9 mouse cellular contexts compared by ENCODE assay signal in genomic region chr13:63719351-63720207, GRCm38 (mm10).
DNase-seq lines count a peak whose midpoint lies in the region; ATAC-seq lines count a peak whose summit lies in the region.
"Had no signal": no experiment of that assay in that cellular context is flagged by ENCODE, and none has a peak within 500 bp of the region (broad histone marks: within the 10 kb centered on the region; RNA-seq: fewer than 3 reads in every experiment).

No protein-coding gene starts in this region.

- peaks cover 14 to 17% of the 10 kb centered on the region in 2 experiments for H3K4me1 ChIP-seq in heart, embryonic 14.5 days (ENCODE audit: control insufficient read depth in 2 of 2, insufficient read depth in 2 of 2, low read length in 2 of 2)
- peaks cover 12% of the 10 kb centered on the region for H3K4me1 ChIP-seq in heart, embryonic 11.5 days (ENCODE audit: control insufficient read depth, insufficient read depth, low read length)
- peaks cover 40% of the 10 kb centered on the region for H3K4me1 ChIP-seq in limb, embryonic 13.5 days
- H3K4me1 ChIP-seq in midbrain, embryonic 13.5 days (replicated peaks), result peaks cover 17% of the 10 kb centered on the region

- no peaks in the 10 kb centered on the region for H3K36me3 ChIP-seq in heart, embryonic 14.5 days (ENCODE audit: control insufficient read depth, insufficient read depth, low read length)
- H3K36me3 ChIP-seq in heart, embryonic 11.5 days (ENCODE audit: control insufficient read depth, insufficient read depth, low read length), result no peaks in the 10 kb centered on the region
- H3K36me3 ChIP-seq in limb, embryonic 13.5 days, result no peaks in the 10 kb centered on the region
- no peaks in the 10 kb centered on the region for H3K36me3 ChIP-seq in midbrain, embryonic 13.5 days

- WGBS in heart, embryonic 14.5 days, result 34% methylated on average over 8 of the region's 8 CpGs
- WGBS in heart, embryonic 11.5 days (ENCODE audit: insufficient replicate concordance), result 24% methylated on average over 8 of the region's 8 CpGs
- 8% methylated on average over 8 of the region's 8 CpGs for WGBS in limb, embryonic 13.5 days
- 24% methylated on average over 8 of the region's 8 CpGs for WGBS in midbrain, embryonic 13.5 days

- H3K9ac ChIP-seq in heart, embryonic 14.5 days (ENCODE audit: low read length), result no peak overlapping the region
- no peak overlapping the region for H3K9ac ChIP-seq in heart, embryonic 11.5 days (ENCODE audit: low read depth, low read length)
- H3K9ac ChIP-seq in limb, embryonic 13.5 days, result no peak overlapping the region
- H3K9ac ChIP-seq in midbrain, embryonic 13.5 days (replicated peaks), result no peak overlapping the region

- H3K9me3 ChIP-seq in heart, embryonic 14.5 days (ENCODE audit: control insufficient read depth, low read length), result no peaks in the 10 kb centered on the region
- H3K9me3 ChIP-seq in heart, embryonic 11.5 days (replicated peaks; ENCODE audit: control insufficient read depth, low read length), result no peaks in the 10 kb centered on the region
- no peaks in the 10 kb centered on the region for H3K9me3 ChIP-seq in limb, embryonic 13.5 days
- no peaks in the 10 kb centered on the region for H3K9me3 ChIP-seq in midbrain, embryonic 13.5 days

- no peaks in the 10 kb centered on the region for H3K27me3 ChIP-seq in heart, embryonic 14.5 days (ENCODE audit: control insufficient read depth, insufficient read depth, low read length)
- no peaks in the 10 kb centered on the region for H3K27me3 ChIP-seq in heart, embryonic 11.5 days (ENCODE audit: control insufficient read depth, insufficient read depth, low read length)
- no peaks in the 10 kb centered on the region for H3K27me3 ChIP-seq in limb, embryonic 13.5 days
- H3K27me3 ChIP-seq in midbrain, embryonic 13.5 days, result peaks cover 3% of the 10 kb centered on the region; the same call in 1 of the 2 replicates

- H3K4me2 ChIP-seq in heart, embryonic 14.5 days (ENCODE audit: low read length), result no peak overlapping the region
- no peak overlapping the region for H3K4me2 ChIP-seq in heart, embryonic 11.5 days
- H3K4me2 ChIP-seq in limb, embryonic 13.5 days (replicated peaks), result no peak overlapping the region
- H3K4me2 ChIP-seq in midbrain, embryonic 13.5 days (replicated peaks), result no peak overlapping the region

- 0 out of 4 replicates have a peak overlapping the region, but pooled peaks of 1 of the 2 experiments have one; percentile 10 for H3K27ac ChIP-seq in heart, embryonic 14.5 days (replicated peaks in 1 of 2; ENCODE audit: control insufficient read depth in 1 of 2, insufficient read depth in 1 of 2, low read depth in 2 of 2, low read length in 2 of 2)
- H3K27ac ChIP-seq in heart, embryonic 11.5 days (ENCODE audit: low read depth, low read length), result no peak overlapping the region
- no peak overlapping the region for H3K27ac ChIP-seq in limb, embryonic 13.5 days
- H3K27ac ChIP-seq in midbrain, embryonic 13.5 days, result 0 out of 2 replicates have a peak overlapping the region, but pooled peaks have one; percentile 16
- H3K27ac ChIP-seq: macrophage had no signal

- peak; percentile 65 for ATAC-seq in heart, embryonic 14.5 days (ENCODE audit: insufficient number of reproducible peaks, insufficient read depth, low FRiP score, low read depth)
- no peak; the same call in 1 of the 2 replicates for ATAC-seq in heart, embryonic 11.5 days (replicated peaks; ENCODE audit: insufficient number of reproducible peaks, low FRiP score, low TSS enrichment)
- ATAC-seq in limb, embryonic 13.5 days (ENCODE audit: low FRiP score, low read depth), result peak; percentile 43
- peak; percentile 73 for ATAC-seq in midbrain, embryonic 13.5 days
- no peak for ATAC-seq in inflammation-experienced regulatory T-cells, adult 6 months

- H3K4me3 ChIP-seq in heart, embryonic 14.5 days (ENCODE audit: control insufficient read depth in 1 of 2, insufficient read depth in 1 of 2, low read depth in 1 of 2, low read length in 2 of 2), result no peak overlapping the region
- no peak overlapping the region for H3K4me3 ChIP-seq in heart, embryonic 11.5 days (ENCODE audit: low read depth, low read length)
- no peak overlapping the region for H3K4me3 ChIP-seq in limb, embryonic 13.5 days
- no peak overlapping the region for H3K4me3 ChIP-seq in midbrain, embryonic 13.5 days (replicated peaks)

- peak; percentile 63 for DNase-seq in forelimb bud, embryonic 11.5 days (ENCODE audit: low read depth, low spot score)
- DNase-seq in frontal cortex, postnatal 36 days (ENCODE audit: low spot score in 2 of 2), result no peak
- DNase-seq in layer of hippocampus, postnatal 36 days, result no peak

Comparison
In these comparisons a context has a peak if more than half of its experiments do, and no peak if none do; other contexts are left out.
1. ATAC-seq: peak in heart, embryonic 14.5 days (single experiment), limb, embryonic 13.5 days (single experiment) and midbrain, embryonic 13.5 days (single experiment); none in heart, embryonic 11.5 days (single experiment) and inflammation-experienced regulatory T-cells, adult 6 months (single experiment).